Mouse (Mus musculus) central nervous system, embryonic 18 days (tissue): ENCODE measurements around the gene 9430038I01Rik. TPM values are rescaled to one million over a fixed set of nuclear protein-coding genes. Genes with fewer than 3 reads are reported as not detected.

Source experiments
- polyA plus RNA-seq: library from polyadenylated mRNA; depleted of rRNA; stranded (reverse); fragments of >200 nt; gene quantifications from 2 replicates; pipeline ENCODE4 v1.2.3, GENCODE M21; 2012; rRNA removed

The 9430038I01Rik gene
- 8.9 and 10.8 TPM in 2 replicates for polyA plus RNA-seq

DNA sequence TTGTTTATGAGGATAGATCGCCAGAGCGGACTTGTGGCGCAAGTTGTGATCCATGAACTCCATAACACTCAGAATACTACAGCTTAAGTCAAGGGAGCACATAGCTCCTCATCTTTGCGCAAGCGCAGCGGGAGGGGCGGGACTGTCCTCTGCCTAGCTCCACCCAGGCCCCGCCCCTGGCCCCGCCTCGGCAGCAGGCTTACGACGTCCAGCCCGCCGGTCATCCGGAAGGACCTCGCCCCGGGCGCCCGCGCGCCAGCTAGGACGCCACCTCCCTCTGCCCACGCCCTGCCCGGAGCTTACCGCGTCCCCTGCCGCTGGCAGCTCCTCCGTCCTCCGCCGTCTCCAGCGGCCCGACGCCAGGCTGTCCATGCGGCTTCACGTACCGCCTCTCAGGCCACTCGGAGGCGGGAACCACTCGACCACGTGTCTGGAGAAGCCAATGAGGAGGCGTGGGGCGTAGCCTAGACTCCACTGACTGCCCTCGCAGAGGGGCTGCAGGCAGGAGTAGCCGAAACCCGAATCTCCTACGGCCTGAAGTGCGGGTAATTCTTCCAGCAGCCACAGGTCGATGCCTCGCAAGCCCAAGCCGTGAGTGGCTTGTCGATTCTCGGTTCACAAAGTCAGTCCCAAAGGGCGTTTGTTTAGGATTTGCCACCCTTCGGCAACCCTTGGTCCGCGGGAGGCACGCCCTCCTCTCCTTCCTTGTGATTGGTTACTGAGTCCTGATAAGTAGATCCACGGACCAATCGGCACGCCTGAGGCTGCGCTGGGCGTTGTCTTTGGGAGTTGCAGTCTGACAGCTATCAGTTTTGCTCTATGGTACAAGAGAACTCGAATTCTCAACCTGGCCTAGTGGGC is at the start of gene 9430038I01Rik:
Gene 9430038I01Rik (minus strand): TSS at position 426 of the 861 bp plus-strand sequence.

GRCm38 (mm10) chr7:137437440-137438178 is 27.0 kb upstream of the 9430038I01Rik start, which contains the start of gene Glrx3:
Glrx3 (plus strand) TSS chr7:137437614.

Other genes starting within 250 kb of the 9430038I01Rik start
- gene Ebf3, start 96.3 kb downstream of the 9430038I01Rik start, polyA plus RNA-seq, result 15.2 and 25.2 TPM in 2 replicates
- 182 and 191 TPM in 2 replicates for gene Glrx3, start 26.9 kb upstream of the 9430038I01Rik start, polyA plus RNA-seq